Mouse (Mus musculus) small intestine, adult 2 months (tissue): ENCODE data around the gene Sytl2. TPM values are rescaled to one million over a fixed set of nuclear protein-coding genes. Genes with fewer than 3 reads are reported as not detected.

Experiments
- H3K27ac ChIP-seq: fragments of 200-500 bp; 2 replicates; pipeline ENCODE4 v1.5.1; 2012; ENCODE audit warnings: low read depth, low read length, control low read depth, inconsistent platforms; ENCODE audit not compliant: insufficient read depth
- H3K27me3 ChIP-seq: fragments of 200-500 bp; 2 replicates; pipeline ENCODE4 v1.6.1; 2012; ENCODE audit warnings: mild to moderate bottlenecking, moderate library complexity, low read length, inconsistent platforms; ENCODE audit not compliant: control insufficient read depth, insufficient read depth
- H3K36me3 ChIP-seq: fragments of 200-500 bp; 2 replicates; pipeline ENCODE4 v1.6.1; 2012; ENCODE audit warnings: mild to moderate bottlenecking, low read length, control low read depth, inconsistent platforms; ENCODE audit not compliant: control insufficient read depth, insufficient read depth
- H3K4me1 ChIP-seq: fragments of 200-500 bp; 2 replicates; pipeline ENCODE4 v1.6.1; 2012; ENCODE audit warnings: low read length, inconsistent platforms, mixed read lengths; ENCODE audit not compliant: control insufficient read depth, insufficient read depth, insufficient read length
- H3K4me3 ChIP-seq: fragments of 200-500 bp; 2 replicates; pipeline ENCODE4 v1.5.1; 2012; ENCODE audit warnings: low read depth, mild to moderate bottlenecking, control low read depth, inconsistent platforms, low read length, moderate library complexity
- CTCF ChIP-seq: fragments of 200-500 bp; IDR thresholded peaks from 2 replicates; pipeline ENCODE4 v1.5.1; 2012; ENCODE audit warnings: low read depth, mild to moderate bottlenecking, control low read depth, inconsistent platforms, low read length, moderate library complexity, mixed read lengths; ENCODE audit not compliant: insufficient replicate concordance, insufficient read length; ENCODE audit errors: extremely low read depth
- POLR2A ChIP-seq: fragments of 200-500 bp; IDR thresholded peaks from 2 replicates; pipeline ENCODE4 v1.6.1; 2012; ENCODE audit warnings: low read depth, mild to moderate bottlenecking, control low read depth, inconsistent platforms, low read length, moderate library complexity
- WGBS: fragments of 180-500 bp; shearing (Covaris S2); methylation state at CpG from one replicate; pipeline ENCODE4 v1.1.7; 2018; 5-methylcytosine and 5-hydroxymethylcytosine counted together
- polyA plus RNA-seq: library from polyadenylated mRNA; depleted of rRNA; stranded (reverse); fragments of >200 nt; gene quantifications from 2 replicates; pipeline ENCODE4 v1.2.3, GENCODE M21; 2012

The Sytl2 gene
- polyA plus RNA-seq, 1 experiment = 5.1 TPM

- H3K27ac ChIP-seq = no peak overlapping the region
- no peaks in the 10 kb centered on the region for H3K4me1 ChIP-seq
- 87% methylated on average over 3 of the region's 3 CpGs for WGBS
- TF ChIP-seq POLR2A (no peak), CTCF (no peak)
- no peaks in the 10 kb centered on the region for H3K36me3 ChIP-seq
- H3K4me3 ChIP-seq = no peak overlapping the region
- H3K27me3 ChIP-seq = no peaks in the 10 kb centered on the region
Measured at GRCm38 (mm10) chr7:90352183-90352582, 50.1 kb downstream of the Sytl2 start.

GRCm38 (mm10) chr7:90353488-90354228 lies 51.6 kb downstream of the Sytl2 start:
- Histone ChIP-seq H3K27ac (peak overlapping the region; percentile 45; the same call in 1 of the 2 replicates), H3K27me3 (no peaks in the 10 kb centered on the region), H3K36me3 (no peaks in the 10 kb centered on the region), H3K4me3 (no peak overlapping the region), H3K4me1 (no peaks in the 10 kb centered on the region)
- no peak for TF ChIP-seq POLR2A
- TF ChIP-seq CTCF = no peak
- 78% methylated on average over 12 of the region's 12 CpGs for WGBS

- WGBS = 85% methylated on average over 2 of the region's 2 CpGs
- TF ChIP-seq CTCF (no peak), POLR2A (no peak)
- Histone ChIP-seq H3K27ac (peak overlapping the region; percentile 45; the same call in 1 of the 2 replicates), H3K27me3 (no peaks in the 10 kb centered on the region), H3K36me3 (no peaks in the 10 kb centered on the region), H3K4me3 (no peak overlapping the region), H3K4me1 (no peaks in the 10 kb centered on the region)
Measured at GRCm38 (mm10) chr7:90354229-90354604, 52.2 kb downstream of the Sytl2 start.

GRCm38 (mm10) chr7:90355454-90355853 lies 53.4 kb downstream of the Sytl2 start:
- WGBS = 60% methylated on average over 3 of the region's 3 CpGs
- TF ChIP-seq CTCF (no peak), POLR2A (no peak)
- no peaks in the 10 kb centered on the region for H3K36me3 ChIP-seq
- no peak overlapping the region for H3K4me3 ChIP-seq
- H3K27ac ChIP-seq = no peak overlapping the region
- H3K4me1 ChIP-seq = no peaks in the 10 kb centered on the region
- no peaks in the 10 kb centered on the region for H3K27me3 ChIP-seq

GRCm38 (mm10) chr7:90355995-90356394 lies 53.9 kb downstream of the Sytl2 start:
- no peaks in the 10 kb centered on the region for H3K27me3 ChIP-seq
- 61% methylated on average over 2 of the region's 2 CpGs for WGBS
- H3K4me3 ChIP-seq = no peak overlapping the region
- no peaks in the 10 kb centered on the region for H3K36me3 ChIP-seq
- H3K27ac ChIP-seq = no peak overlapping the region
- H3K4me1 ChIP-seq = no peaks in the 10 kb centered on the region
- TF ChIP-seq CTCF = no peak
- no peak for TF ChIP-seq POLR2A

GRCm38 (mm10) chr7:90362788-90363187 lies 60.7 kb downstream of the Sytl2 start:
- no peak for TF ChIP-seq CTCF
- TF ChIP-seq POLR2A = no peak
- Histone ChIP-seq H3K4me3 (no peak overlapping the region), H3K4me1 (no peaks in the 10 kb centered on the region; the same call in 1 of the 2 replicates), H3K27ac (no peak overlapping the region), H3K36me3 (no peaks in the 10 kb centered on the region), H3K27me3 (no peaks in the 10 kb centered on the region)
- WGBS = 19% methylated on average over 7 of the region's 7 CpGs

- no peak overlapping the region for H3K4me3 ChIP-seq
- no peaks in the 10 kb centered on the region for H3K4me1 ChIP-seq
- no peak for TF ChIP-seq CTCF
- TF ChIP-seq POLR2A = no peak
- no peaks in the 10 kb centered on the region for H3K27me3 ChIP-seq
- 54% methylated on average over 6 of the region's 6 CpGs for WGBS
- H3K27ac ChIP-seq = no peak overlapping the region
- no peaks in the 10 kb centered on the region for H3K36me3 ChIP-seq
Measured at GRCm38 (mm10) chr7:90370071-90370851, 68.2 kb downstream of the Sytl2 start.
